Mouse (Mus musculus): Measurements from ENCODE around the gene Syn3. TPM values are rescaled to one million over a fixed set of nuclear protein-coding genes. Genes with fewer than 3 reads are reported as not detected.

Gene Syn3
- total RNA-seq, 2 experiments from 2014 or later: 0.26 to 0.47 TPM

DNA sequence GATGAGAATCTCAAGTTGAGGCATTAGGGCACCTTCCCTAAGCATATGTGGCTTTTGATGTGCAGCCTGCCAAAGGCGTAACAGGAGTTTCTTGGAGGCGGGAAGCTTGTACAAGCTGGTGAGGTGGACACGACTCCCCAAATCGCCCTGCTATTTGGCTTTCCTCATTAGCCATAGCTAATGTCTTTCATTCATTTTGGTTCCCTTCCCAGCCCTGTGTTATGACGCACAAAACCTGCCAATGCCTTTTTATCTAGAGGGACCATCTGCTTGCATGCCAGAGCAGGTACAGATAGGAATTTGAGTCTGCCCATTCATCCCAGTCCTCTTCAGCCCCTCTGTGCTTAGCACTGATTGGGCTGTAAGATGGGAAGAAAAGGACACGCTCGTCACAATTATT, 158.3 kb downstream of the Syn3 start:
- DNase-seq (ENCODE audit: low spot score in 2 of 2): no peak

- DNase-seq (ENCODE audit: low spot score in 2 of 2): peak; percentile 69 to 91
Measured at GRCm38 (mm10) chr10:86339649-86340379, 158.9 kb downstream of the Syn3 start.

- no peak for DNase-seq (ENCODE audit: low spot score in 2 of 2)
Measured at GRCm38 (mm10) chr10:86339121-86339520, 159.6 kb downstream of the Syn3 start.

GRCm38 (mm10) chr10:86338121-86338715, 160.5 kb downstream of the Syn3 start:
- DNase-seq (ENCODE audit: low spot score in 2 of 2): no peak

DNA sequence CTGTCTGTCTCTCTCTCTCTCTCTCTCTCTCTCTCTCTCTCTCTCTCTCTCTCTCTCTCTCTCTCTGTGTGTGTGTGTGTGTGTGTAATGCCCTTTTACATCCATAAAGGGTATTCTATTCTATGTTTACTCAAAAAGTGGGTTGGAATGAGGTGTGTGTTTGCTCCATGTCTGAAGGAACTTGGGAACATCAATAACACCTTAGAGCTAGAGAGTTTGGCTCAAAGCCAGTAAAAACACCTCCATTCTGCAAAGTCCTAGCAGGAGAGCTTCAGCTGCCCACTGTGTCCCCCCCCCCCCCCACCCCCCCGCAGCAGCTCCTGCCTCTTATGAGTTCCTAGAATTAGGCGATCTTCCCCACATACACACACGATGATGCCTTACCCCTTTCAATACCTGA, 161.5 kb downstream of the Syn3 start:
- no peak for DNase-seq (ENCODE audit: low spot score in 2 of 2)

- DNase-seq (ENCODE audit: low spot score in 2 of 2): no peak
Measured at GRCm38 (mm10) chr10:86336506-86336905, 162.2 kb downstream of the Syn3 start.

DNA sequence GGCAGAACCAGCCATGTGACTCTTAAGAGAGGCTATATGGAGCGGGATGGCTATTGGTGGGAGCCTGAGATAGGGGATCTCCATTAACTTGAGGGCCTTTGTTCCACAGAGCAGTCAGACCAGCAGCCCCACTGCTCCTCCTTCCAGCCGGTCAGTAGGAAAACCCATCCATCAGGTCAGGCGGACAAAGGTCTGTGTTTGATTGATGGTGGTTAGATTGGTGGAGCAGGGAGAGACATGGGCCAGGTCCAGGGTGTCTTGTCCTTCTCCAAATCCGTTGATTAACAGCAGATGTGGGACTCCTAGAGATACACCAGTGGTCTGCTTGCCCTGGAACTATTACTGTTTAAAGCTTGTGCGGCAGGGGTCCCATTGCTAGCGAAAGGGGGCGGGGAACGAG, 164.1 kb downstream of the Syn3 start:
- no peak for DNase-seq (ENCODE audit: low spot score in 2 of 2)

- DNase-seq (ENCODE audit: low spot score in 2 of 2): no peak
Measured at GRCm38 (mm10) chr10:86332942-86333341, 165.8 kb downstream of the Syn3 start.

- DNase-seq (ENCODE audit: low spot score in 2 of 2): no peak
Measured at GRCm38 (mm10) chr10:86331681-86332281, 166.9 kb downstream of the Syn3 start.

- no peak for DNase-seq (ENCODE audit: low spot score in 2 of 2)
Measured at GRCm38 (mm10) chr10:86330993-86331680, 167.6 kb downstream of the Syn3 start.

- no peak for DNase-seq (ENCODE audit: low spot score in 2 of 2)
Measured at GRCm38 (mm10) chr10:86329241-86329882, 169.3 kb downstream of the Syn3 start.

GRCm38 (mm10) chr10:86328691-86329090, 170.0 kb downstream of the Syn3 start:
- no peak for DNase-seq (ENCODE audit: low spot score in 2 of 2)

DNA sequence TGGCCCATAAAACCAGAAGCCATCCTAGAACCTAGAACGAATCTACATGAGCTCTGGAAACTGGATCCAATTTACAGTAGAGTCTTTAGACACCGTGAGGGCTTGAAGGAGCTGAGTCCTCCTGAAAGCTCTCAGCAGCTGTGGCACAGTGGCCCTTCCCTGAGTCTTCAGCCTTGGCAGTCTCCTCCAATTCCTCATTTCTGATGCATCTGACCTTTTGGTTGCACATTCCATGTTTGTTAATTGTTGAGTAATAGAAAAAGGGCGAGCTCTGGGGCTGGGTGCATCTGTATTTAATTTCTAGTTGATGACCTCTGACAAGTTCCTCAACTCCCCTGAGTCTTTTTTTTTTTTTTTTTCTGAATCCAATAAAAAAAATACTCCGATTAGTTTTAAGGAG, 170.6 kb downstream of the Syn3 start:
- no peak for DNase-seq (ENCODE audit: low spot score in 2 of 2)

- no peak for DNase-seq (ENCODE audit: low spot score in 2 of 2)
Measured at GRCm38 (mm10) chr10:86325272-86325671, 173.4 kb downstream of the Syn3 start.

DNA sequence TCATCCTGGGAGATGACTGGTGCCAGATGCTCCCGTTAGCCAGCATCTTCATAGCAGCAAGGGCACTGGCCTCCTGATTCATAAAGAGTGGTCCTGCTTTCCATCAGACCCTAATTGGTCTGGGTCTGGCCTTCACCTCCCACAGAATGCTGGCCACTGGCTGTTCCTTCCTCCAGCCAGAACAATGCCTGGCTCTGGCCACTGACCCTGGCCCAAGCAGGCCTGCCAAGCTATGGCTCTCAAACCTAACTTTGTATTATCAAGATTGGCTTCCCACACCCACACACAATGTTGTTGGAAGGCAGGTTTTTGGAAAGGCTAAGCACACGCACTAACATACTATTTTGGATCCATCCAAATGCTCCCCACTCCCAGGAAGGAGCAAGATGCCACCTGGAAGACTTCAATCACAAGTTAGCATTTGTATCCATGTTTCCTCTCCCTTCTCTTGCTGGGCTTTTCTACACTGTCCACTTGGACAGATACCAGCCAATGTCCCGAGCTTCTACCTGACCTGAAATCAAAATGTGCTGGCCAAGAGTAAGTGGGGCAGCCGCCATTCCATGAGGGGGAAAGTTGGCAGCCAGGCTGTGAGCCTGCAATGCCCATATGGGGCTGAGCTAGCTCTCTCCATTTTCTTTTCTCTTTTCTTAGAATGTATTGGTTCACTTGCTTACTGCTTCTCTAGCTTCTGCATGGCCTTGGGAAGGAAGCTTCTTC, 175.3 kb downstream of the Syn3 start:
- no peak for DNase-seq (ENCODE audit: low spot score in 2 of 2)

GRCm38 (mm10) chr10:86322006-86322405, 176.7 kb downstream of the Syn3 start:
- DNase-seq (ENCODE audit: low spot score in 2 of 2): no peak

- DNase-seq (ENCODE audit: low spot score in 2 of 2): peak in 1 of 2 experiments; percentile 47
Measured at GRCm38 (mm10) chr10:86321194-86321593, 177.5 kb downstream of the Syn3 start.

DNA sequence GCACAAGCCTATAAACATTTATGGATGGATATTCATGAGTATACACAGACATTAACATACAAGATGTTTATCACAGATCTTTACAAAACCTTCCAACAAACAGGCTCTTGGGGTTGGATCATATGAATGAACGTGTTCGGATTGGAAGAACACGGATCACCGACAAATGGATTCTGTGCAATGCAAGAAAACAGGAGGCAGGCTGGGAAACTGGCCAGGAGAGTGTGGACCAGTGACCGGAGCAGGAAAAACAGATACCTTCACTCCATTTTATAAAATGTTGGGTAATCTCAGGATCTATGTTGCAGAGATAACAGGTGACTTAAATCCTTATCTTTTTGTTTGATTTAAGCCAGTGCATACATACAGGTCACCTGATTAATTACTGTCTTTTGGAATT, 178.5 kb downstream of the Syn3 start:
- DNase-seq (ENCODE audit: low spot score in 2 of 2): no peak

DNA sequence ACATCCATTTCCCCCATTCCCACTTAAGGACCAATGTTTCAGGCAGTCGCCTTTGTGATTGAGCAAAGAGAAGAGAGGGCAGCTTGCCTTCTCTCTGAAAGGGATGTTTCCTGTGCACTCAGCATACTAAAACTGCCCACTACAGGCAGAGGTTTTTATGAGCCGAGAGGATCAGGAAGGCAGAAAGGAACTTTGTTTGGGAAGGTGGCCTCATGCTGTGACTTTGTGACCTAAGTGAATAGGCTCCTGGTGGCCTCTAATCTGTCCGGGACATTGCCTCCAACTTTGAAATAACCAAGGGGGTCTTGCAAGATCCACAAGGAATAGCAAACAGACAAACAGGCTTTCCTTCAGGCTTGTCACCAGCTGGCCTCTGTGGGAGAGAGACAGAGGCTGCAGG, 179.2 kb downstream of the Syn3 start:
- DNase-seq (ENCODE audit: low spot score in 2 of 2): no peak

- DNase-seq (ENCODE audit: low spot score in 2 of 2): no peak
Measured at GRCm38 (mm10) chr10:86318552-86319140, 180.1 kb downstream of the Syn3 start.
